Comparison of ENCODE assay signal across 12 mouse cellular contexts in genomic region chr10:63122516-63122915, GRCm38 (mm10). TPM values are rescaled to one million over a fixed set of nuclear protein-coding genes. Genes with fewer than 3 reads are reported as not detected.
DNase-seq lines count a peak whose midpoint lies in the region; ATAC-seq lines count a peak whose summit lies in the region.
"Had no signal": no experiment of that assay in that cellular context is flagged by ENCODE, and none has a peak within 500 bp of the region (broad histone marks: within the 10 kb centered on the region; RNA-seq: fewer than 3 reads in every experiment).

No protein-coding gene starts in this region.

- no peaks in the 10 kb centered on the region for H3K27me3 ChIP-seq in forebrain, embryonic 10.5 days (ENCODE audit: poor library complexity, severe bottlenecking)
- H3K27me3 ChIP-seq: embryonic facial prominence, embryonic 13.5 days; limb, embryonic 12.5 days; stomach, embryonic 15.5 days had no signal

- peak; percentile 64 for DNase-seq in adrenal gland, postnatal 10 days
- DNase-seq in adrenal gland, postnatal 4 days (ENCODE audit: low spot score in 2 of 2) = no peak
- peak; percentile 50 for DNase-seq in A20 (ENCODE audit: low read depth, low spot score)
- peak; percentile 28 for DNase-seq in forebrain, embryonic 10.5 days (ENCODE audit: extremely low spot score, low spot score)
- DNase-seq in kidney, postnatal 14 days = peak; percentile 61
- no peak for DNase-seq in gastrocnemius, postnatal 14 days
- DNase-seq in gastrocnemius, postnatal 10 days = no peak

- no peaks in the 10 kb centered on the region for H3K36me3 ChIP-seq in forebrain, embryonic 10.5 days (replicated peaks)
- H3K36me3 ChIP-seq: embryonic facial prominence, embryonic 13.5 days; limb, embryonic 12.5 days; stomach, embryonic 15.5 days had no signal

- WGBS in forebrain, embryonic 10.5 days = 30% methylated on average over 8 of the region's 8 CpGs

- H3K27ac ChIP-seq in forebrain, embryonic 10.5 days = no peak overlapping the region
- H3K27ac ChIP-seq: embryonic facial prominence, embryonic 13.5 days; limb, embryonic 12.5 days; stomach, embryonic 15.5 days had no signal

- ATAC-seq in megakaryocyte, adult 5-6 weeks (ENCODE audit: poor library complexity, severe bottlenecking) = peak; percentile 66

- intact Hi-C loops in gastrocnemius, postnatal 14 days (cut with DNase I; ENCODE audit: low total_unique reads) = no loop called here

- no peak overlapping the region for H3K4me3 ChIP-seq in forebrain, embryonic 10.5 days
- H3K4me3 ChIP-seq: embryonic facial prominence, embryonic 13.5 days; limb, embryonic 12.5 days; stomach, embryonic 15.5 days had no signal

- no peaks in the 10 kb centered on the region for H3K9me3 ChIP-seq in forebrain, embryonic 10.5 days
- H3K9me3 ChIP-seq: embryonic facial prominence, embryonic 13.5 days; limb, embryonic 12.5 days; stomach, embryonic 15.5 days had no signal

- no peaks in the 10 kb centered on the region for H3K4me1 ChIP-seq in forebrain, embryonic 10.5 days
- H3K4me1 ChIP-seq: embryonic facial prominence, embryonic 13.5 days; limb, embryonic 12.5 days; stomach, embryonic 15.5 days had no signal

RNA-seq across cellular contexts. Expression of gene Atoh7, which starts 23.1 kb away (rescaled TPM):
- total RNA-seq in adrenal gland, postnatal 10 days (2021) = not detected
- total RNA-seq in adrenal gland, postnatal 4 days (2021) = not detected
- 0.55 and 0.73 TPM in 2 replicates for polyA plus RNA-seq in forebrain, embryonic 10.5 days (2016; fragmentation: Nextera tagmentation; extraction: Ambion mirVana)
- not detected in 2 replicates for total RNA-seq in megakaryocyte, adult 5-6 weeks (2015)
- not detected in 2 replicates for total RNA-seq in megakaryocyte, adult 5-6 weeks (2017)
- total RNA-seq in gastrocnemius, postnatal 14 days (2021) = 1 to 10 TPM in 1 of 2 experiments, under 1 TPM in 1; 0.41 to 1.1 TPM
- under 1 TPM; 0.14 to 0.32 TPM for total RNA-seq in gastrocnemius, postnatal 10 days (2021)
- polyA plus RNA-seq: C2C12; embryonic facial prominence, embryonic 13.5 days had no signal

Comparison
In these comparisons a context has a peak if more than half of its experiments do, and no peak if none do; other contexts are left out.
1. DNase-seq: peak in adrenal gland, postnatal 10 days (single experiment), A20 (single experiment), forebrain, embryonic 10.5 days (single experiment) and kidney, postnatal 14 days (single experiment); none in adrenal gland, postnatal 4 days (0 of 2), gastrocnemius, postnatal 14 days (single experiment) and gastrocnemius, postnatal 10 days (single experiment).